Mouse (Mus musculus) erythroblast, embryonic 14.5 days (primary cell): Measurements from ENCODE around the gene Siglecf. TPM values are rescaled to one million over a fixed set of nuclear protein-coding genes. Genes with fewer than 3 reads are reported as not detected.

ENCODE experiments used
- H3K27me3 ChIP-seq: 2 replicates; pipeline ENCODE4 v1.6.1; 2012; ENCODE audit warnings: inconsistent platforms; ENCODE audit not compliant: control insufficient read depth
- H3K36me3 ChIP-seq: 2 replicates; pipeline ENCODE4 v1.6.1; 2012; ENCODE audit warnings: mild to moderate bottlenecking, inconsistent platforms; ENCODE audit not compliant: control insufficient read depth
- H3K4me1 ChIP-seq: 2 replicates; pipeline ENCODE4 v1.6.1; 2012; ENCODE audit warnings: inconsistent platforms; ENCODE audit not compliant: control insufficient read depth
- H3K4me3 ChIP-seq: replicated peaks from 2 replicates; pipeline ENCODE3; 2012; ENCODE audit warnings: moderate library complexity, mild to moderate bottlenecking, inconsistent platforms
- H3K9me3 ChIP-seq: 2 replicates; pipeline ENCODE4 v1.6.1; 2012; ENCODE audit warnings: low read length, inconsistent platforms, mixed read lengths; ENCODE audit not compliant: control insufficient read depth
- GATA1 ChIP-seq: IDR thresholded peaks from 2 replicates; pipeline ENCODE4 v1.6.1; 2012; ENCODE audit warnings: low read length, inconsistent platforms, mixed read lengths
- TAL1 ChIP-seq: IDR thresholded peaks from 3 replicates; pipeline ENCODE4 v1.6.1; 2012; ENCODE audit warnings: low read length, inconsistent platforms, mixed read lengths
- polyA plus RNA-seq: library from polyadenylated mRNA; stranded (reverse); fragments of >175 nt; gene quantifications from 2 replicates; pipeline ENCODE4 v1.2.3, GENCODE M21; 2012

Gene Siglecf
- polyA plus RNA-seq, 1 experiment, result not detected

DNA sequence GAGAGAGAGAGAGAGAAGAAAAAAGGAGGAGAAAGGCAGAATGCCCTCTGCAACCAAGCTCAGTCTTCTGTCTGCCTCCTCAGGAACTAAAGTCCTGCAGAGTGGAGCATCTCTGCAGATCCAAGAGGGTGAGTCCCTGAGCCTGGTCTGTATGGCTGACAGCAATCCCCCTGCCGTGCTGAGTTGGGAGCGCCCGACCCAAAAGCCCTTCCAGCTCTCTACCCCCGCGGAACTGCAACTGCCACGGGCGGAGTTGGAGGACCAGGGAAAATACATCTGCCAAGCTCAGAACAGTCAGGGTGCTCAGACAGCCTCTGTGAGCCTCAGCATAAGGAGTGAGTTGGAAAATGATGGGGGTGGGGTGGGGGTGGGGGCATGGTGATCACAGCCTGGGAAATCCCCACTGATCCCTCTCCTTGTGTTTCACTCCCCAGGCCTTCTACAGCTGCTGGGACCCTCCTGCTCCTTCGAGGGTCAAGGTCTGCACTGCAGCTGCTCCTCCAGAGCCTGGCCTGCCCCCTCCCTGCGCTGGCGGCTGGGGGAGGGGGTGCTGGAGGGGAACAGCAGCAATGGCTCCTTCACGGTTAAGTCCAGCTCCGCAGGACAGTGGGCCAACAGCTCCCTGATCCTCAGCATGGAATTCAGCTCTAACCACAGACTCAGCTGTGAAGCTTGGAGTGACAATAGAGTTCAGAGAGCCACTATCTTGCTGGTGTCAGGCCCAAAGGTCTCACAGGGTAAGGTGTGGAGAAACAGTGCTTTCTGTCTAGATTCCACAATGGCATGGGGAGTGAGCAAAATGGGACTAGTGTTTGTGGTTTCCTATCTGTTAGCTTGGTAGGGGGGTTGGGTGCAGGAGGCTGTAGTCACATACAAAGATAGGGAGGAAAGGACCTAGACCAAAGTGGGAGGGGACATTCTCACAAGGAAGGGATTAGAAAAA lies 4.0 kb downstream of the Siglecf start:
- H3K4me3 ChIP-seq, result no peak overlapping the region
- no peaks in the 10 kb centered on the region for H3K9me3 ChIP-seq
- no peak for TF ChIP-seq GATA1
- TF ChIP-seq TAL1, result no peak
- peaks cover 2% of the 10 kb centered on the region for H3K4me1 ChIP-seq
- H3K27me3 ChIP-seq, result no peaks in the 10 kb centered on the region
- H3K36me3 ChIP-seq, result no peaks in the 10 kb centered on the region

DNA sequence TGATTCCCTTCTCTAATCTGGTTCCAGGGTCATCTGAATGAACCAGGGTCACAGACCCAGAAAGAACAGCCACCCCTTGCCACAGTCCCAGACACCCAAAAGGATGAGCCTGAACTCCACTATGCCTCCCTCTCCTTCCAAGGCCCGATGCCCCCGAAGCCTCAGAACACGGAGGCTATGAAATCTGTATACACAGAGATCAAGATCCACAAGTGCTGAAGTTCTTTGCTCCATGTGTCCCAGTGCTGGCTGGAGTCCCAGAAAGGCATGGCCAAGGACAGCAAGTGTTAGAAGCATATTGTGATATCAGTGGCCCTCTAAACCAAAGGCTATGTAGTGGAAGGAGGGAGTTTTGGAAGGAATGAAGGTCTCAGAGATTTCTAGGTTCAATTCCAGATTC lies 7.4 kb downstream of the Siglecf start:
- H3K36me3 ChIP-seq, result no peaks in the 10 kb centered on the region
- H3K27me3 ChIP-seq, result no peaks in the 10 kb centered on the region
- no peak overlapping the region for H3K4me3 ChIP-seq
- no peaks in the 10 kb centered on the region for H3K9me3 ChIP-seq
- no peak for TF ChIP-seq GATA1
- no peak for TF ChIP-seq TAL1
- peaks cover 2% of the 10 kb centered on the region for H3K4me1 ChIP-seq

DNA sequence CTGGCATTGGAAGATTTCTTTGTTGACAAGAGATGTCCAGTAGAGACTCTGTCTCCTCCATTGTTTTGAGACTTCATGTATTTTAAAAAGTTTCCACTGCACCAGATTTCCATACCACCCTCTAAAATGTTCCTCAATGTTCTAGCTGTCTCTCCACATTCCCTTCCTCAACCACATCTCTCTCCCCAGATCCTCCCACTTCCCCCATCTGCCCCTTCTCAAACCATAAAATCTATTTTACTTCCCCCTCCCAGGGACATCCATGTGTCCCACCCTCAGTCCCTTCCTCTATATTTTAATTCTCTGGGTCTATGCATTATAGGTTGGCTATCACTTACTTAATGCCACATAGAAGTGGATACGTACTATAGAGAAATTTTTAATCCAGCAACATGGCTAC lies 10.3 kb downstream of the Siglecf start:
- no peaks in the 10 kb centered on the region for H3K36me3 ChIP-seq
- no peaks in the 10 kb centered on the region for H3K27me3 ChIP-seq
- no peaks in the 10 kb centered on the region for H3K9me3 ChIP-seq
- no peaks in the 10 kb centered on the region for H3K4me1 ChIP-seq
- no peak overlapping the region for H3K4me3 ChIP-seq
- TF ChIP-seq TAL1 (no peak), GATA1 (no peak)

DNA sequence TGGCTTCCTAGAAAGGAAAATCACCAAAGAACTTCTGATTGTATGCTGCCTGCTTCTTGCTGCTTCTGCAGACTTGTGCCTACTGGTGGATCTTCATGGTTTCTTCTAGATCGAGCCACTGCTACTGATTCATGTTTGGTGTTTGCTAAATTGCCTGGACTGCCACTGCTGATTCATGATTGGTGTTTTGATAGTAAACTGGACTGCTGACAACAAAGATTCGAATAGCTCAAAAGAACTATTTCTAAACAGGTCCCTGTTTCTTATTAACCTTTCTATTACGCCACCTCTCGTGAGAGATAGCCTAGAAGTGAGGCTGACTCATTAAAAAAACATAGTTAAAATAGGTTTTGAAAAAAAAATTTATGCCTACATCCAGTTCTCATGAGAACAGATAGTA lies 10.9 kb downstream of the Siglecf start:
- no peaks in the 10 kb centered on the region for H3K9me3 ChIP-seq
- H3K36me3 ChIP-seq, result no peaks in the 10 kb centered on the region
- TF ChIP-seq GATA1 (no peak), TAL1 (no peak)

DNA sequence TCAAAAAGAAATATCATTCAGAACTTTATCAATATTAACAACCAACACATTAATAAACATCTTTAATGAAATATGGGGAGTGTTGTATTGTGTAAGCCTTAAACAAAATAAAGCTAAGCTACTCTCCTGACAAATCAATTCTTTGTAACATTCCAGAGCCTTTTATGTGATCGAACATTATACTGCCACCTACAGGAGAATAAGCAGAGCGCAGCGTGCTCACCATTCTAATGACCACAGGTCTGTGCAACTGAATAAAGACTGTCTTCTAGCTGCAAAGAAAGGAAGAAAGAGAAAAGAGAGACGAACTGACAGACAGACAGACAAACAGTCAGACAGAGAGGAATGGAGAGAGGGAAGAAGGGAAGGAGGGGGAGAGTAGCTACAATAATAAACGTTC lies 27.1 kb downstream of the Siglecf start:
- no peaks in the 10 kb centered on the region for H3K4me1 ChIP-seq
- no peak for TF ChIP-seq TAL1
- no peak for TF ChIP-seq GATA1
- no peaks in the 10 kb centered on the region for H3K27me3 ChIP-seq
- H3K36me3 ChIP-seq, result no peaks in the 10 kb centered on the region
- H3K4me3 ChIP-seq, result no peak overlapping the region
- no peaks in the 10 kb centered on the region for H3K9me3 ChIP-seq

More for the DNA sequence above, 10.9 kb downstream of the Siglecf start:
- H3K4me1 ChIP-seq, result no peaks in the 10 kb centered on the region
- H3K27me3 ChIP-seq, result no peaks in the 10 kb centered on the region
- no peak overlapping the region for H3K4me3 ChIP-seq

DNA sequence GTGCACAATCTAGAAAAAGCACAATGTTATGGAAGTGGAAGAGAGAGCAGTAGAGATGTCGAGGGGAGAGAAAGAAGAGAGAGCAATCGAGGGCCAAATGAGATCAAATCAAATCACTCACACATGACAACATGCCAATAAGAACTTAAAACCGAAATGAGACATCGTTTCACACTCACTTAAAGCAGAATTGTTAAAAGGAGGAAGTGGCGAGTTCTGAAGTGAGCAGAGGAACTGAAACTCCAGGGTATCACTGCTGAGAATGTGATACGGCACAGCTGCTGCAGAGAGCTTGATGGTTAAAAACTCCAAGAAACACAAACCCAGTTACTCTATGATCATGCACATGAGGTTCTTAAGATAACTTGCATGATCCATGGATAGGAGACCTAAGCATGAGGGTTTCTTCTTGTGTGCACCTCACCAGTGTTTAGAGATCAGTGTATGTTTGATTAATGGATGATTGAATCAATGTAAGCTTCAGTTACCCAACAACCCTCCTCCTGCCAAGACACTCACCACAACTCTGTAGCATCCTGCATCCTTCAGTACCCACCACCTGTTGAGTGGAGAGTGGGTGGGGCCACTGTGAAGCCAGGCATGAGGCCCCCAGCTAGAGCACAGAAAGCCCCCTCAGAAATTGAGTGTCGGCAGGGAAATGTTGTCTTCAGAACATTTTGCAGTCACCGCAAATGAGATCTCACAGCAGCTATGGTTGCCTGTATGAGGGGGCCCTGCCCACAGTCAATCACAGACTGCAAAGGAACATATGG lies 41.4 kb downstream of the Siglecf start:
- Histone ChIP-seq H3K4me3 (no peak overlapping the region), H3K4me1 (no peaks in the 10 kb centered on the region), H3K36me3 (no peaks in the 10 kb centered on the region), H3K27me3 (no peaks in the 10 kb centered on the region), H3K9me3 (no peaks in the 10 kb centered on the region)
- TF ChIP-seq GATA1, result no peak
- TF ChIP-seq TAL1, result no peak

GRCm38 (mm10) chr7:43399501-43399900 lies 48.4 kb downstream of the Siglecf start:
- Histone ChIP-seq H3K4me1 (no peaks in the 10 kb centered on the region), H3K27me3 (no peaks in the 10 kb centered on the region), H3K36me3 (no peaks in the 10 kb centered on the region), H3K9me3 (no peaks in the 10 kb centered on the region), H3K4me3 (no peak overlapping the region)
- TF ChIP-seq TAL1 (no peak), GATA1 (no peak)

DNA sequence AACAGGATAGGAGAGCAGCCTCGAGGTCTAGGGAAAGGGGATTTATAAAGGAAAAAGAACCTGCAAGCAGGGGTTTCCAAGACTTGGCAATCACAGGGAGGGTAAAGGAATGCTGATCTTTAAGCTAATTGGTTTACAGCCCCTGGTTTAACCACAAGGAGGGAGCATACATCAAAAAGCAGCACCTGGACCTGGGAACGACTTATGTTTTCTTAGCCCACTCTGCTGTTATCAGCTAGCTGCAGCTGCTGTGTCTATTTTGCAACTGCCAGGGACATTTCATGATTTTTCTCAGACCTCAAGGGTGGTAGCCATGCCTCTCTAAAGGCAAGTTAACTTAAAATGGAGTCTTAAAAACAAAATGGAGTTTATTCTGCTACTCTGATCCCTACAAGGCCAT lies 51.6 kb downstream of the Siglecf start:
- Histone ChIP-seq H3K9me3 (no peaks in the 10 kb centered on the region), H3K27me3 (no peaks in the 10 kb centered on the region), H3K36me3 (no peaks in the 10 kb centered on the region), H3K4me3 (no peak overlapping the region), H3K4me1 (no peaks in the 10 kb centered on the region)
- TF ChIP-seq GATA1 (no peak), TAL1 (no peak)

- H3K4me1 ChIP-seq, result no peaks in the 10 kb centered on the region
- no peaks in the 10 kb centered on the region for H3K27me3 ChIP-seq
- H3K4me3 ChIP-seq, result no peak overlapping the region
- no peaks in the 10 kb centered on the region for H3K9me3 ChIP-seq
- TF ChIP-seq GATA1 (no peak), TAL1 (no peak)
- no peaks in the 10 kb centered on the region for H3K36me3 ChIP-seq
Observed at GRCm38 (mm10) chr7:43407573-43407972, 56.4 kb downstream of the Siglecf start.
